Mouse (Mus musculus): Measurements from ENCODE around the gene Itsn1.

DNA sequence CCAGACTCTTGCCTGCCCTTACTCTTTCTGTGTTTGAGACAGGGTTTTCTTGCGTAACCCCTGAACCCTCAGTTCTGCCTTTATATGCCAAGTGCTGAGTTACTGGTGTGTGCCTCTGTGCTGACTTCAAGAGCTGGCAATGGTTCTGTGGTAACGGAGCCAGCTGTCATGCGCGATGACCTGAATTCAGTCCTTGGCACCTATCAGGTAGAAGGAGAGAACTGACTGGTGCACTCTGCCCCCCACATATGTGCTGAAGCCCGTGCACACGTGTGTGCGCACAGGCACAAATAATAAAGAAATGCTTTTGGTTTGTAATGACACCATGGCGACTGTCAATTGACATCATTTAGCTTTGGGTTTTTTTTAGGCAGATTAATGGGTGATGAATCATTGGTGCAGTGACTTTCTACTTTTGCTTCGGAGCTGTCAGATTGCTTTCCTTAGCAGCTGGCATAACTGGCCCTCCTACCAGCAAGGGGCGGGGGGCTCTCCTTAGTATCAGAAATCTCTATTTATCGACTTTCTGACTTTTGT lies 38.2 kb downstream of the Itsn1 start:
- TF ChIP-seq FOSL1 (IDR thresholded peaks at IDR 0.05; ENCODE audit: insufficient read depth, low read length, poor library complexity, severe bottlenecking) (no peak), CTCF (IDR thresholded peaks at IDR 0.05; ENCODE audit: control insufficient read depth, insufficient read depth, insufficient read length) (no peak), MYOD1 (IDR thresholded peaks at IDR 0.05; ENCODE audit: control insufficient read depth, insufficient read length, low read depth) (peak; percentile 0), USF1 (IDR thresholded peaks at IDR 0.05; ENCODE audit: low read depth) (no peak), CEBPB (IDR thresholded peaks at IDR 0.05; ENCODE audit: low read depth) (peak; percentile 78)
